Mouse (Mus musculus): ENCODE results near the gene Rbm26. TPM values are rescaled to one million over a fixed set of nuclear protein-coding genes. Genes with fewer than 3 reads are reported as not detected.

Gene Rbm26
- polyA plus RNA-seq, 1 experiment, result 8.7 TPM

DNA sequence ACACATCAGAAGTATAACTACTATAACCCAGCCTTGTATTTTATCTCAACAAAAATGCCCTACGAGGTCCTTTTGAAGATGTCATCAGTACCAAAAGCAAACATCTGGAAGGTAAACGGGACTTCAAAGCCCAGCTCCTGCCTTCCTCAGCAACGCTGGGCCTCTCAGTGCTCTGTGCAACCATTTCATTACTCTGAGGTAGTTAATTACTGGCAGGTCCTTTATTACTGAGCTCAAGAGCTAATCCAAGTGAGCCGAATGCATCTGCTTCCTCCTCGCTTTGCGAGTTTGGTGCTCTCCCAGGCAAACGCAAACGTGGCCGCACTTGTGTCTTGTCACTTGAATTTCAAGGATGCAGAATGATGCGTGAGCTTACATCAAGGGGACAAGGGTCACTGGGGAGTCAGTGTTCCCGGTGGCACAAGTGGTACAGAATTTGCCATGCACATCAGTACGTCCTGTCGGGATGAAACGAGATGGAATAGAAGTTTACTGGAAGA, 106.1 kb downstream of the Rbm26 start:
- TF ChIP-seq POLR2A (IDR thresholded peaks at IDR 0.05; ENCODE audit: low read depth, low read length) (no peak), CTCF (conservative IDR thresholded peaks at IDR 0.05; ENCODE audit: insufficient read depth, insufficient read length, low read depth, low read length) (no peak)
- Histone ChIP-seq H3K27me3 (replicated peaks; ENCODE audit: control insufficient read depth, insufficient read depth, low read length) (no peaks in the 10 kb centered on the region), H3K4me1 (ENCODE audit: control insufficient read depth, insufficient read depth, low read length) (no peaks in the 10 kb centered on the region), H3K4me3 (ENCODE audit: insufficient read depth, low read depth, low read length) (no peak overlapping the region), H3K27ac (ENCODE audit: insufficient read depth, low read depth, low read length) (no peak overlapping the region), H3K36me3 (ENCODE audit: control insufficient read depth, insufficient read depth, low read length) (no peaks in the 10 kb centered on the region)
- no peak for DNase-seq
- WGBS, result 20% methylated on average over 14 of the region's 14 CpGs

DNA sequence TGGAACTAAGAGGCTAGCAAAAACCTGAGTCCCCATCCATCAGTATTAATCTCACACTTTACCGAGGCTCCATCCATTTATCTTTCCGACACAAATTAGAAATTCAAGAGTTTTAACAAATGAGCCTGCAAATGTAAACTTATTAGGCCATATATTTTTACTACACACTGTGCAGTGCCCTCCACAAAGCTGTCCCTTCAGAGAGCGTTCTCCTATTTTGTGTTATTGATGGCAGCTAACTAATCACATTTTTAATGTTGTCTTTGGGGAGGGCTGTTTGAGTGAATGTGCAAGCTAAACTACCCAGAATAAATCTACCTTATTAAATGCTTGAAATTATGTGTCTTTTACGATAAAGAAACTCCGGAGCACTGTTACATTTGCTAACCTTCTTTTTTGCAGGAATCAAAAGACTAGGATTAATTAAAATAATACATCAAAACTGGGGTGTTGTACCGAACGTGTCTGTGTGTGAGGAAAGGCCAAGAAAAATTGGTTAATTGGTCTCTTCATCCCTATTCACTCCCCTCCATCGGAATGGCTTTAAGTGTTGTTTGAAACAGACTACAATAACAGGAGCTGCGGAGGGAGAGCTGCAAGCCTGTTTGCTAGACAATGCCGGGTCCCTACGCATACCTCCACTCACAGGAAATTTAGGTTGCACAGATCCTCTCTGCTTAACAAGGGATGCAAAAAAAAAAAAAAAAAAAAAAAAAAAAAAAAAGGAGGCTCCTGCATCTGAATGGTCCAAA, 106.7 kb downstream of the Rbm26 start:
- WGBS, result 40% methylated on average over 11 of the region's 11 CpGs
- no peak overlapping the region for H3K27ac ChIP-seq (ENCODE audit: insufficient read depth, low read depth, low read length)
- no peak for DNase-seq
- no peaks in the 10 kb centered on the region for H3K4me1 ChIP-seq (ENCODE audit: control insufficient read depth, insufficient read depth, low read length)
- H3K27me3 ChIP-seq (replicated peaks; ENCODE audit: control insufficient read depth, insufficient read depth, low read length), result no peaks in the 10 kb centered on the region
- no peak for TF ChIP-seq CTCF (conservative IDR thresholded peaks at IDR 0.05; ENCODE audit: insufficient read depth, insufficient read length, low read depth, low read length)
- TF ChIP-seq POLR2A (IDR thresholded peaks at IDR 0.05; ENCODE audit: low read depth, low read length), result no peak
- H3K36me3 ChIP-seq (ENCODE audit: control insufficient read depth, insufficient read depth, low read length), result no peaks in the 10 kb centered on the region
- H3K4me3 ChIP-seq (ENCODE audit: insufficient read depth, low read depth, low read length), result no peak overlapping the region

DNA sequence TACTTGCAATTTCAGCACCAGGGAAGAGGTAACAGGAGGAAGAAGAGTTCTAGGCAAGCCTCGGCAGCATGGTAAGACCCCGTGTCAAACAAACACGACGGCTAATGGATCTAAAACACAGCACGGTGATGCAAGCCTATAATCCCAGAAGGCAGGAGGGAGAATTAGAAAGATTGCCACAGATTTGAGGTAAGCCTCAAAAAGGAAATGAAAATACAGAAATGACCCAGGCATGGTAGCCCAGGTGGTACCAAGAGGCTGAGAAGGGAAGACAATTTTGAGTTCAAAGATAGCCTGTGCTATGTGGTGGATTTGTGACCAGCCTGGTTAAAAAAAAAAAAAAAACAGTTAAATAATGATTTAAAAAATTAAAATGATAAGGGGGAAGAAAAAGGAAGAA, 109.1 kb downstream of the Rbm26 start:
- H3K36me3 ChIP-seq (ENCODE audit: control insufficient read depth, insufficient read depth, low read length), result no peaks in the 10 kb centered on the region
- DNase-seq, result no peak
- 79% methylated on average over 5 of the region's 5 CpGs for WGBS
- no peaks in the 10 kb centered on the region for H3K4me1 ChIP-seq (ENCODE audit: control insufficient read depth, insufficient read depth, low read length)
- no peak overlapping the region for H3K4me3 ChIP-seq (ENCODE audit: insufficient read depth, low read depth, low read length)
- no peak overlapping the region for H3K27ac ChIP-seq (ENCODE audit: insufficient read depth, low read depth, low read length)
- no peaks in the 10 kb centered on the region for H3K27me3 ChIP-seq (replicated peaks; ENCODE audit: control insufficient read depth, insufficient read depth, low read length)
- TF ChIP-seq POLR2A (IDR thresholded peaks at IDR 0.05; ENCODE audit: low read depth, low read length) (no peak), CTCF (conservative IDR thresholded peaks at IDR 0.05; ENCODE audit: insufficient read depth, insufficient read length, low read depth, low read length) (no peak)

DNA sequence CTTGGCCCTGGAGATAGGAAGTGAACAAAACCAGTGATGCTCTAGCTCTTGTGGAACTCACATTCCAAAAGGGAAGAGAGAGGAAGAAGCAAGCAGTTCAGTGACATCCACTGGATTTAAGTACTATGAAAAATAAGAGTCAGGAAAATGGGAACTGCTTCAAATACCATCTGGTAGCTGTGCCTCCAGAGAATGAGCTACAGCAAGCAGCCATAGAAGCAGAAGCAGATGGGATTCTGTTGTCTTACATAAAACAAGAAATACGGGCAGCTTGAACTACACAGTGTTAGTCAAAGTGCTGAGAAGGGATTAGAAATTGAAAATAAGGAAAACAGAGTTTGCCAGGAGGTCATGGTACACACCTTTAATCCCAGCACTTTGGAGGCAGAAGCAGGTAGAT, 112.9 kb downstream of the Rbm26 start:
- Histone ChIP-seq H3K36me3 (ENCODE audit: control insufficient read depth, insufficient read depth, low read length) (no peaks in the 10 kb centered on the region), H3K4me3 (ENCODE audit: insufficient read depth, low read depth, low read length) (no peak overlapping the region), H3K27me3 (replicated peaks; ENCODE audit: control insufficient read depth, insufficient read depth, low read length) (no peaks in the 10 kb centered on the region), H3K27ac (ENCODE audit: insufficient read depth, low read depth, low read length) (no peak overlapping the region), H3K4me1 (ENCODE audit: control insufficient read depth, insufficient read depth, low read length) (no peaks in the 10 kb centered on the region)
- no peak for DNase-seq
- 82% methylated on average over 1 of the region's 1 CpGs for WGBS
- TF ChIP-seq POLR2A (IDR thresholded peaks at IDR 0.05; ENCODE audit: low read depth, low read length), result no peak
- TF ChIP-seq CTCF (conservative IDR thresholded peaks at IDR 0.05; ENCODE audit: insufficient read depth, insufficient read length, low read depth, low read length), result no peak

DNA sequence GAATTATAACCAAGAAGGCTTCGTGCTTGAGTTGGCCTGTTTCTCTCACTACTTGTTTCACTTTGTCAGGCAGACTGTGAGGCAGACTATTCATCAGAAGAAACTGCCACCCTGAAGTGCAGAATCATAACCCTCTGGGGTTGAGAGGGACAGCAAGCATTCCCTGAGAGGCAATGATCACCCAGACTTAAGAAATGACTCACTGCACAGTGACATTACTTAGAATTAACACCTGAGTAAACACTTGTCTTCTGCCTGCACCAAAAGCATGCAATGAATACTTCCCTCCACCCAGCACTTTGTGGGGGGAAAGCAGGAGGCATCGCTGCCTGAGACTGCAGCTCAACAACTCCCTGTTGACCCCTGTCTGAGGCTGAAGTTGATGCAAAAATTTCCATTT, 115.9 kb downstream of the Rbm26 start:
- no peak for TF ChIP-seq POLR2A (IDR thresholded peaks at IDR 0.05; ENCODE audit: low read depth, low read length)
- no peak for TF ChIP-seq CTCF (conservative IDR thresholded peaks at IDR 0.05; ENCODE audit: insufficient read depth, insufficient read length, low read depth, low read length)
- no peak for DNase-seq
- no peaks in the 10 kb centered on the region for H3K27me3 ChIP-seq (replicated peaks; ENCODE audit: control insufficient read depth, insufficient read depth, low read length)
- no peak overlapping the region for H3K4me3 ChIP-seq (ENCODE audit: insufficient read depth, low read depth, low read length)
- no peaks in the 10 kb centered on the region for H3K36me3 ChIP-seq (ENCODE audit: control insufficient read depth, insufficient read depth, low read length)
- H3K27ac ChIP-seq (ENCODE audit: insufficient read depth, low read depth, low read length), result no peak overlapping the region
- no peaks in the 10 kb centered on the region for H3K4me1 ChIP-seq (ENCODE audit: control insufficient read depth, insufficient read depth, low read length)
- 47% methylated on average over 2 of the region's 2 CpGs for WGBS

DNA sequence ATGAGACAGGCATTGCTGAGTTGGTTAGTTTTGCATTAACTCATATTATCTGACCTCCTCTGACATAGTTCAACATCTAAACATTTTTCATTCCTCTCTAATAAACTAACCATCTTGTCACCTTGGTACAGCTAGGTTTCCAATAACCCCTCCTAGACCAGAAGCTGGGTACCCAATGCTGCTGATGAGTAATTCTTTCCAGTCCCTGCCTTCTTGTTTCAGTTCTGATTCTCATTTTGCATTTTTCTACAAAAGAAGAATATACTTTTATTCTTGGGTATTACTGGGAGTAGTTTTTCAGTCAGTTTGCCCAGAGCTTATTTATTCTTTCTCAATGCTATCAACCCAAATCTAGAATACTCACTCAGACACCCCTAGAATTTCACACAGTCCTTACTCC, 119.2 kb downstream of the Rbm26 start:
- no peak overlapping the region for H3K27ac ChIP-seq (ENCODE audit: insufficient read depth, low read depth, low read length)

More for the DNA sequence above, 119.2 kb downstream of the Rbm26 start:
- no peaks in the 10 kb centered on the region for H3K36me3 ChIP-seq (ENCODE audit: control insufficient read depth, insufficient read depth, low read length)
- DNase-seq, result no peak
- TF ChIP-seq POLR2A (IDR thresholded peaks at IDR 0.05; ENCODE audit: low read depth, low read length) (no peak), CTCF (conservative IDR thresholded peaks at IDR 0.05; ENCODE audit: insufficient read depth, insufficient read length, low read depth, low read length) (no peak)
- no peak overlapping the region for H3K4me3 ChIP-seq (ENCODE audit: insufficient read depth, low read depth, low read length)
- H3K4me1 ChIP-seq (ENCODE audit: control insufficient read depth, insufficient read depth, low read length), result no peaks in the 10 kb centered on the region
- no peaks in the 10 kb centered on the region for H3K27me3 ChIP-seq (replicated peaks; ENCODE audit: control insufficient read depth, insufficient read depth, low read length)

Other genes with a start within 250 kb of the Rbm26 start
- 81.6 and 83.9 TPM in 2 replicates for gene Ndfip2, start 81.2 kb upstream of the Rbm26 start, polyA plus RNA-seq (2012; rRNA removed)